Mouse (Mus musculus) small intestine, adult 2 months (tissue): ENCODE results near the gene Prpf18.

Experiments used
- CTCF ChIP-seq: fragments of 200-500 bp; IDR thresholded peaks from 2 replicates; pipeline ENCODE4 v1.5.1; 2012; ENCODE audit warnings: low read depth, mild to moderate bottlenecking, control low read depth, inconsistent platforms, low read length, moderate library complexity, mixed read lengths; ENCODE audit not compliant: insufficient replicate concordance, insufficient read length; ENCODE audit errors: extremely low read depth
- POLR2A ChIP-seq: fragments of 200-500 bp; IDR thresholded peaks from 2 replicates; pipeline ENCODE4 v1.6.1; 2012; ENCODE audit warnings: low read depth, mild to moderate bottlenecking, control low read depth, inconsistent platforms, low read length, moderate library complexity

- TF ChIP-seq POLR2A (no peak), CTCF (no peak)
These were observed 28.0 kb upstream of the Prpf18 start for GRCm38 (mm10) chr2:4679886-4680285.
